Comparison of ENCODE assay signal across 8 mouse cellular contexts in genomic region chr4:140960781-140961466, GRCm38 (mm10). TPM values are rescaled to one million over a fixed set of nuclear protein-coding genes. Genes with fewer than 3 reads are reported as not detected.
A peak's percentile ranks its signal among the peaks of the same experiment; 100 is the strongest.
DNase-seq lines count a peak whose midpoint lies in the region; ATAC-seq lines count a peak whose summit lies in the region.

Gene Sdhb (plus strand): TSS chr4:140961203.

- peaks cover 8% of the 10 kb centered on the region; the same call in 1 of the 2 replicates for H3K27me3 ChIP-seq in heart, embryonic 13.5 days (replicated peaks)
- H3K27me3 ChIP-seq in liver, embryonic 12.5 days (replicated peaks), result peaks cover 23% of the 10 kb centered on the region
- no peaks in the 10 kb centered on the region for H3K27me3 ChIP-seq in stomach, embryonic 15.5 days (replicated peaks)

- peak within 1 kb of the TSS; percentile 98 for H3K9ac ChIP-seq in heart, embryonic 13.5 days
- peak within 1 kb of the TSS; percentile 86 for H3K9ac ChIP-seq in liver, embryonic 12.5 days
- H3K9ac ChIP-seq in stomach, embryonic 15.5 days, result peak within 1 kb of the TSS; percentile 87

- H3K4me3 ChIP-seq in brown adipose tissue, adult 24 weeks (ENCODE audit: insufficient read depth, low read depth, low read length), result peak within 1 kb of the TSS; percentile 88
- peak within 1 kb of the TSS; percentile 96 for H3K4me3 ChIP-seq in heart, embryonic 13.5 days
- H3K4me3 ChIP-seq in liver, embryonic 12.5 days, result peak within 1 kb of the TSS; percentile 84
- H3K4me3 ChIP-seq in stomach, embryonic 15.5 days (replicated peaks), result peak within 1 kb of the TSS; percentile 89

- peak; percentile 96 for DNase-seq in CD4-positive, CD25-positive, alpha-beta regulatory T cell, adult 2 months (ENCODE audit: low read depth, low spot score)
- peak; percentile 95 for DNase-seq in fat pad, adult 2 months (ENCODE audit: extremely low read depth, low read depth, low spot score)
- DNase-seq in kidney, postnatal 10 days, result peak; percentile 98
- peak; percentile 94 to 95 for DNase-seq in natural killer cell, adult 2 months (ENCODE audit: low spot score in 2 of 2)

- H3K36me3 ChIP-seq in heart, embryonic 13.5 days, result peaks cover 8% of the 10 kb centered on the region; the same call in 1 of the 2 replicates
- H3K36me3 ChIP-seq in liver, embryonic 12.5 days, result peaks cover 7% of the 10 kb centered on the region
- H3K36me3 ChIP-seq in stomach, embryonic 15.5 days, result no peaks in the 10 kb centered on the region

- peak within 1 kb of the TSS; percentile 95 for H3K27ac ChIP-seq in brown adipose tissue, adult 24 weeks (replicated peaks; ENCODE audit: low read depth, low read length)
- H3K27ac ChIP-seq in heart, embryonic 13.5 days (replicated peaks), result peak within 1 kb of the TSS; percentile 89
- peak within 1 kb of the TSS; percentile 81 for H3K27ac ChIP-seq in liver, embryonic 12.5 days
- peak within 1 kb of the TSS; percentile 80 for H3K27ac ChIP-seq in stomach, embryonic 15.5 days

- H3K4me2 ChIP-seq in heart, embryonic 13.5 days, result peak within 1 kb of the TSS; percentile 97
- H3K4me2 ChIP-seq in liver, embryonic 12.5 days, result peak within 1 kb of the TSS; percentile 90
- peak within 1 kb of the TSS; percentile 85 for H3K4me2 ChIP-seq in stomach, embryonic 15.5 days

- WGBS in heart, embryonic 13.5 days, result 4% methylated on average over 37 of the region's 37 CpGs
- WGBS in liver, embryonic 12.5 days (ENCODE audit: insufficient replicate concordance), result 4% methylated on average over 37 of the region's 37 CpGs
- 2% methylated on average over 37 of the region's 37 CpGs for WGBS in stomach, embryonic 15.5 days

- peaks cover 3% of the 10 kb centered on the region; the same call in 1 of the 2 replicates for H3K4me1 ChIP-seq in brown adipose tissue, adult 24 weeks (ENCODE audit: control insufficient read depth, insufficient read depth, insufficient read length, low read length)
- H3K4me1 ChIP-seq in heart, embryonic 13.5 days, result peaks cover 55% of the 10 kb centered on the region
- peaks cover 46% of the 10 kb centered on the region for H3K4me1 ChIP-seq in liver, embryonic 12.5 days
- peaks cover 36% of the 10 kb centered on the region for H3K4me1 ChIP-seq in stomach, embryonic 15.5 days

- ATAC-seq in heart, embryonic 13.5 days (ENCODE audit: extremely low read depth, insufficient number of reproducible peaks, low FRiP score, low TSS enrichment), result peak; percentile 92
- peak; percentile 97 for ATAC-seq in liver, embryonic 12.5 days
- peak; percentile 98 for ATAC-seq in stomach, embryonic 15.5 days (ENCODE audit: insufficient read depth, low FRiP score, low read depth)

- H3K9me3 ChIP-seq in heart, embryonic 13.5 days, result no peaks in the 10 kb centered on the region
- no peaks in the 10 kb centered on the region for H3K9me3 ChIP-seq in liver, embryonic 12.5 days (replicated peaks)
- no peaks in the 10 kb centered on the region for H3K9me3 ChIP-seq in stomach, embryonic 15.5 days

RNA-seq across cellular contexts. Expression of gene Sdhb, which starts in this region (rescaled TPM):
- 2,044 and 2,390 TPM in 2 replicates for polyA plus RNA-seq in brown adipose tissue, adult 24 weeks (2012; ENCODE audit: insufficient read depth, insufficient read length, missing spikeins)
- 807 and 886 TPM in 2 replicates for polyA plus RNA-seq in heart, embryonic 13.5 days (2015; fragmentation: Nextera tagmentation; extraction: Ambion mirVana)
- 241 and 248 TPM in 2 replicates for polyA plus RNA-seq in liver, embryonic 12.5 days (2016; fragmentation: Nextera tagmentation; extraction: Ambion mirVana)
- polyA plus RNA-seq in stomach, embryonic 15.5 days (2015; fragmentation: Nextera tagmentation; extraction: Ambion mirVana), result 419 and 423 TPM in 2 replicates

Comparison
In these comparisons a context has a peak if more than half of its experiments do, and no peak if none do; other contexts are left out.
1. Peak in every context shown above with its lines: DNase-seq, ATAC-seq, H3K4me3 ChIP-seq and H3K27ac ChIP-seq.